Mouse (Mus musculus) bone marrow macrophage, adult 2 months (primary cell): ENCODE measurements at regions not wholly inside any gene's neighbourhood (a gene's known extent, or its start where the extent isn't known, plus 50 kb on each side); places are given as distances from the start of the nearest gene placed in this dataset.

Experiments used
- CTCF ChIP-seq: IDR thresholded peaks from 2 replicates; pipeline ENCODE4 v1.5.1; 2012; ENCODE audit warnings: low read depth, mild to moderate bottlenecking, low read length, moderate library complexity
- POLR2A ChIP-seq: IDR thresholded peaks from 2 replicates; pipeline ENCODE4 v1.6.1; 2012; ENCODE audit warnings: mild to moderate bottlenecking, low read depth, low read length, borderline replicate concordance

DNA sequence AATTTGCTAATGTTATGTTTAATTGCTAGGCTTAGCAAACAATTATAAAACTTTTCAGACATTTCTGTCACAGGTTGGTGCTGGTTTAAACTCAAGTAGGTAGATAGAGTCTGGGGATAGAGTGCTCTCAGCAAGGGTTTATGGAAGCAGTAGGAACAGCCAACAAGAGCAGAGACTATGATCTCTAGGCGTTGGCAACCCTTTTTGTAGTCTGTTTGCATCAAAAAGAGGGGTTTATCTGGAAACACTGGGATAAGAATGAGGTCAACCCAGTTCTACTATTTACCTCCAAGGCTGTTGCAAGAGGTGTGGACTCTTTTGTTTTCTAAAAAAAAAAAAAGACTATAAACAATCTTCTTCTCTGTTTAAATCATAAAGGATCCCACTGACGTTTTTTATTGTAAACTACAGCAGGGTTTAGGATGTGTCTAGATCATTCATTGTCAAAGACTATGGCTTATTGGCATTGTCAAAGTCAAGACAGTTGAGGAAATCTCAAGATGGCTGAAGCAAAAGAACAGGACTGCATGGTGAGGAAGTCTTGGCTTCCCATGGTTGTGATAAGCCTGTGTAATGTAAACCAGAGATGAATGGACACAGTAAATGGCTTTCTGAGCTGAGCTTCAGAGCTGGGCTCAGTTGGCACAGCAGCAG lies 62.3 kb upstream of the Ednrb start:
- no peak for TF ChIP-seq CTCF
- no peak for TF ChIP-seq POLR2A
